Mouse (Mus musculus) MEL (cell line): ENCODE results near the gene Adgra1. TPM values are rescaled to one million over a fixed set of nuclear protein-coding genes. Genes with fewer than 3 reads are reported as not detected.

ENCODE experiments used
- DNase-seq: peaks from one replicate; pipeline ENCODE4 v3.0.0; 2011; ENCODE audit warnings: low read depth, low spot score
- H3K27ac ChIP-seq: 2 replicates; pipeline ENCODE4 v1.5.1; 2012; ENCODE audit warnings: low read depth, mild to moderate bottlenecking, control low read depth, low read length, moderate library complexity; ENCODE audit not compliant: control insufficient read depth
- H3K27me3 ChIP-seq, 2 experiments: fragments of 150-350 bp in 1 of 2; sonication (generic) in 1 of 2; 2 replicates each; pipeline ENCODE4 v1.6.1; 2012; ENCODE audit warnings: low read length in 2 of 2, mild to moderate bottlenecking in 2 of 2, improper control_type of control experiment in 1 of 2, moderate library complexity in 1 of 2; ENCODE audit not compliant: insufficient read depth in 2 of 2, control insufficient read depth in 1 of 2
- H3K36me3 ChIP-seq, 2 experiments: 2 replicates each; pipeline ENCODE4 v1.6.1; 2012 to 2014; ENCODE audit warnings: low read length in 2 of 2, improper control_type of control experiment in 1 of 2, inconsistent platforms in 1 of 2, mild to moderate bottlenecking in 1 of 2; ENCODE audit not compliant: insufficient read depth in 2 of 2, control insufficient read depth in 1 of 2
- H3K4me1 ChIP-seq, 2 experiments: fragments of 150-350 bp in 1 of 2; sonication (generic) in 1 of 2; 2 replicates each; pipeline ENCODE4 v1.6.1; 2012; ENCODE audit warnings: low read length in 2 of 2, improper control_type of control experiment in 1 of 2, mild to moderate bottlenecking in 1 of 2; ENCODE audit not compliant: insufficient read depth in 2 of 2, control insufficient read depth in 1 of 2
- H3K4me3 ChIP-seq, 2 experiments: fragments of 150-350 bp in 1 of 2; sonication (generic) in 1 of 2; 2 replicates each; pipeline ENCODE4 v1.5.1; 2012; ENCODE audit warnings: low read depth in 2 of 2, low read length in 2 of 2, mild to moderate bottlenecking in 2 of 2, moderate library complexity in 2 of 2, control low read depth in 1 of 2, improper control_type of control experiment in 1 of 2; ENCODE audit not compliant: control insufficient read depth in 1 of 2, insufficient read depth in 1 of 2
- H3K79me2 ChIP-seq: 2 replicates; pipeline ENCODE4 v1.6.1; 2012; ENCODE audit warnings: mild to moderate bottlenecking, low read length, moderate library complexity; ENCODE audit not compliant: control insufficient read depth, poor library complexity, insufficient read depth
- H3K9ac ChIP-seq: 2 replicates; pipeline ENCODE4 v1.6.1; 2012; ENCODE audit warnings: low read depth, mild to moderate bottlenecking, control low read depth, low read length, moderate library complexity; ENCODE audit not compliant: control insufficient read depth, poor library complexity, severe bottlenecking
- H3K9me3 ChIP-seq: fragments of 150-350 bp; sonication (generic); replicated peaks from 2 replicates; pipeline ENCODE4 v1.6.1; 2012; ENCODE audit warnings: mild to moderate bottlenecking, low read length, improper control_type of control experiment, moderate library complexity; ENCODE audit not compliant: insufficient read depth
- BHLHE40 ChIP-seq: IDR thresholded peaks from 2 replicates; pipeline ENCODE4 v1.6.1; 2012; ENCODE audit warnings: low read depth, mild to moderate bottlenecking, inconsistent platforms, low read length, improper control_type of control experiment, borderline replicate concordance
- CHD1 ChIP-seq: IDR thresholded peaks from 2 replicates; pipeline ENCODE4 v1.6.1; 2012; ENCODE audit warnings: low read depth, mild to moderate bottlenecking, inconsistent platforms, low read length, improper control_type of control experiment
- CTCF ChIP-seq, 3 experiments: IDR thresholded peaks in 2 of 3; conservative IDR thresholded peaks in 1 of 3; 2 replicates each; pipeline ENCODE4 v1.5.1; 2011 to 2012; ENCODE audit warnings: low read length in 3 of 3, low read depth in 2 of 3, mild to moderate bottlenecking in 2 of 3, improper control_type of control experiment in 1 of 3, inconsistent platforms in 1 of 3, mixed read lengths in 1 of 3, moderate library complexity in 1 of 3; ENCODE audit not compliant: control insufficient read depth in 1 of 3, insufficient read depth in 1 of 3, poor library complexity in 1 of 3, severe bottlenecking in 1 of 3
- E2F4 ChIP-seq: IDR thresholded peaks from 2 replicates; pipeline ENCODE4 v1.6.1; 2011; ENCODE audit warnings: low read depth, low read length, improper control_type of control experiment, borderline replicate concordance
- ELF1 ChIP-seq: IDR thresholded peaks from 2 replicates; pipeline ENCODE4 v1.6.1; 2014; ENCODE audit warnings: low read depth, mild to moderate bottlenecking, inconsistent platforms, low read length, improper control_type of control experiment, moderate library complexity
- EP300 ChIP-seq, 2 experiments: IDR thresholded peaks; 2 replicates each; pipeline ENCODE4 v1.6.1; 2011; ENCODE audit warnings: improper control_type of control experiment in 2 of 2, low read length in 2 of 2, low read depth in 1 of 2, mild to moderate bottlenecking in 1 of 2
- GABPA ChIP-seq: IDR thresholded peaks from 2 replicates; pipeline ENCODE4 v1.6.1; 2012; ENCODE audit warnings: low read depth, mild to moderate bottlenecking, inconsistent platforms, low read length, improper control_type of control experiment, moderate library complexity
- GATA1 ChIP-seq: IDR thresholded peaks from 2 replicates; pipeline ENCODE4 v1.6.1; 2011; ENCODE audit warnings: low read depth, low read length, improper control_type of control experiment
- HCFC1 ChIP-seq: IDR thresholded peaks from 2 replicates; pipeline ENCODE4 v1.6.1; 2012; ENCODE audit warnings: low read depth, mild to moderate bottlenecking, inconsistent platforms, low read length, improper control_type of control experiment, moderate library complexity
- JUND ChIP-seq: IDR thresholded peaks from 2 replicates; pipeline ENCODE4 v1.6.1; 2011; ENCODE audit warnings: low read depth, mild to moderate bottlenecking, improper control_type of control experiment, low read length
- KAT2A ChIP-seq: conservative IDR thresholded peaks from 2 replicates; pipeline ENCODE4 v1.6.1; 2012; ENCODE audit warnings: low read depth, low read length, improper control_type of control experiment, inconsistent platforms
- MAFK ChIP-seq: IDR thresholded peaks from 2 replicates; pipeline ENCODE4 v1.6.1; 2011; ENCODE audit warnings: low read depth, mild to moderate bottlenecking, low read length, improper control_type of control experiment, borderline replicate concordance
- MAX ChIP-seq: IDR thresholded peaks from 2 replicates; pipeline ENCODE4 v1.6.1; 2011; ENCODE audit warnings: low read length, improper control_type of control experiment
- MAZ ChIP-seq: IDR thresholded peaks from 2 replicates; pipeline ENCODE4 v1.6.1; 2012; ENCODE audit warnings: low read depth, mild to moderate bottlenecking, inconsistent platforms, low read length, improper control_type of control experiment
- MEF2A ChIP-seq: IDR thresholded peaks from 2 replicates; pipeline ENCODE4 v1.6.1; 2014; ENCODE audit warnings: low read depth, mild to moderate bottlenecking, inconsistent platforms, low read length, improper control_type of control experiment; ENCODE audit not compliant: poor library complexity, insufficient replicate concordance, severe bottlenecking; ENCODE audit errors: extremely low read depth
- MYC ChIP-seq: IDR thresholded peaks from 2 replicates; pipeline ENCODE4 v1.6.1; 2011; ENCODE audit warnings: low read depth, mild to moderate bottlenecking, low read length, improper control_type of control experiment, moderate library complexity
- NELFE ChIP-seq: IDR thresholded peaks from 2 replicates; pipeline ENCODE4 v1.6.1; 2011; ENCODE audit warnings: low read depth, low read length, improper control_type of control experiment
- NRF1 ChIP-seq: IDR thresholded peaks from 2 replicates; pipeline ENCODE4 v1.6.1; 2014; ENCODE audit warnings: low read depth, mild to moderate bottlenecking, inconsistent platforms, low read length, improper control_type of control experiment, moderate library complexity; ENCODE audit not compliant: poor library complexity, insufficient read depth, severe bottlenecking
- POLR2AphosphoS5 ChIP-seq: IDR thresholded peaks from 2 replicates; pipeline ENCODE4 v1.6.1; 2012; ENCODE audit warnings: low read depth, borderline replicate concordance, mild to moderate bottlenecking, inconsistent platforms, low read length, moderate library complexity, mixed read lengths
- RAD21 ChIP-seq: IDR thresholded peaks from 2 replicates; pipeline ENCODE4 v1.6.1; 2011; ENCODE audit warnings: mild to moderate bottlenecking, low read depth, low read length, improper control_type of control experiment
- RCOR1 ChIP-seq: IDR thresholded peaks from 2 replicates; pipeline ENCODE4 v1.6.1; 2012; ENCODE audit warnings: low read depth, mild to moderate bottlenecking, inconsistent platforms, low read length, improper control_type of control experiment
- TAL1 ChIP-seq: IDR thresholded peaks from 2 replicates; pipeline ENCODE4 v1.6.1; 2012; ENCODE audit warnings: mild to moderate bottlenecking, inconsistent platforms, low read length, moderate library complexity, mixed read lengths
- TBP ChIP-seq: IDR thresholded peaks from 2 replicates; pipeline ENCODE4 v1.8.0; 2011; ENCODE audit warnings: low read depth, low read length, improper control_type of control experiment
- ZKSCAN1 ChIP-seq: IDR thresholded peaks from 2 replicates; pipeline ENCODE4 v1.6.1; 2012; ENCODE audit warnings: low read depth, mild to moderate bottlenecking, inconsistent platforms, low read length, improper control_type of control experiment, moderate library complexity
- ZMIZ1 ChIP-seq: IDR thresholded peaks from 2 replicates; pipeline ENCODE4 v1.6.1; 2012; ENCODE audit warnings: low read depth, mild to moderate bottlenecking, inconsistent platforms, low read length, improper control_type of control experiment, moderate library complexity
- polyA plus RNA-seq, 2 experiments: library from polyadenylated mRNA; stranded (reverse) in 1 of 2; unstranded in 1 of 2; fragments of >175 nt in 1 of 2; fragments of >200 nt in 1 of 2; gene quantifications; 2 replicates each; pipeline versions ENCODE4 v1.2.1 to v1.2.4; 2012; ENCODE audit warnings: low replicate concordance in 2 of 2, low read depth in 1 of 2; ENCODE audit not compliant: insufficient read length in 2 of 2, insufficient read depth in 1 of 2, missing spikeins in 1 of 2
- total RNA-seq: library from RNA; depleted of rRNA; stranded (reverse); fragments of 300-350 nt; gene quantifications from 2 replicates; pipeline ENCODE4 v1.2.3, GENCODE M21; 2012

Gene Adgra1
- total and polyA plus RNA-seq, 3 experiments, result not detected

DNA sequence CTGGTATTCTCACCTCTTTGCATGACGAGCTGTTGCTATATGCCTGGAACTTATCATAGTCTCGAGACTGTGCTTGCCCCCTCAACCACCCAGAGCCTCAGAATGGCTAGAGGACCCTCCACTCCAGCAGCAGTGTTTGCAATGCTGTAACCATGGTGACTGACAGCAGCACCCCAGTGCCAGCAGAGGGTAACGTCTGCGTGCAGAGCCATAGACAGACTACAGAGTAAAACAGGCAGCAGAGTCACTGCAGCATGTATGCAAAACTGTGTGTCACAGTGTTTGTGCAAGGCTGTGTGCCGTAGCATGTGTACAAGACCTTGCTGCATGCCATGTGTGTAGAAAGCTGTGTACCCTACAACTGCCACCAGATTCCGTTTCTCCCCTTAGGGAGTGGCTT lies 75.5 kb downstream of the Adgra1 start:
- Histone ChIP-seq H3K36me3 (no peaks in the 10 kb centered on the region), H3K27me3 (no peaks in the 10 kb centered on the region), H3K4me3 (no peak overlapping the region), H3K79me2 (no peaks in the 10 kb centered on the region), H3K4me1 (no peaks in the 10 kb centered on the region), H3K9me3 (no peaks in the 10 kb centered on the region), H3K9ac (no peak overlapping the region), H3K27ac (no peak overlapping the region)
- no peak for TF ChIP-seq ZMIZ1
- no peak for TF ChIP-seq ZKSCAN1
- no peak for TF ChIP-seq E2F4
- no peak for TF ChIP-seq EP300 (IDR thresholded peaks at IDR 0.05; ENCODE audit: low read depth in 1 of 2, low read length in 2 of 2)
- no peak for TF ChIP-seq BHLHE40
- TF ChIP-seq NRF1, result no peak
- no peak for TF ChIP-seq RCOR1
- TF ChIP-seq GABPA, result no peak
- no peak for TF ChIP-seq JUND
- no peak for TF ChIP-seq HCFC1
- TF ChIP-seq RAD21, result no peak
- no peak for TF ChIP-seq ELF1
- no peak for TF ChIP-seq KAT2A
- no peak for TF ChIP-seq MEF2A
- TF ChIP-seq CHD1, result no peak
- no peak for TF ChIP-seq TAL1
- DNase-seq, result no peak

DNA sequence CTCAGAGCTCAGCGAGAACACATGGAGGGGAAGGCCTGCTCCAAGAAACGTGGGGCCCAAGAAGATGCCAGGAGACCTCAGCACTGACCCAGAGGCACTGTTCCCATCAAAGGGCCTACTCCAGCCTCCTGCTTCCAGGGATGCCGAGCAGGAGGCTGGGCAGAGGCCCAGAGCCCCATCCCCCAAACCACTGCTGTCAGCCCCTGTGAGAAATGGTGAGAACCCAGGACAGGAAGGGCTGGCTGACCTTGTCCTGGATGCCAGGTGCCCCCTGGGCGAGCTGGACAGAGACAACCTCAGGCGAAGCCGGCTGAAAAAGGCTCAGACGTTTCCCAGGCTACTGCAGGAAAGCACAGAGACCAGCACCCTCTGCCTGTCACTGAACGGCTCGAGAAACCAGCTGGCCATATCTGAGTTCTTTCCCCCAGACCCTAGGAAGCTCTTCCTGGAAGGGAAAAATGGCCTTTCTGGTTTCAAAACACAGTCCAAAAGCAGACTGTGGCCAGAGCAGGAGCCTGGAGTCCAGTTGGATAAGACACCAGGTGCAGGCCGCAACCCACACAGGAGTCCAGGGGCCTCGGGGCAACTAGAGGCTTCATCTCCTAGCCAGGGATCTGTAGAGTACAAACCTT lies 76.3 kb downstream of the Adgra1 start:
- Histone ChIP-seq H3K27ac (no peak overlapping the region), H3K27me3 (no peaks in the 10 kb centered on the region), H3K9me3 (no peaks in the 10 kb centered on the region), H3K79me2 (no peaks in the 10 kb centered on the region), H3K36me3 (no peaks in the 10 kb centered on the region), H3K4me3 (no peak overlapping the region), H3K9ac (no peak overlapping the region)
- TF ChIP-seq ELF1, result no peak
- no peak for TF ChIP-seq MYC
- TF ChIP-seq MAZ, result no peak
- no peak for TF ChIP-seq BHLHE40
- TF ChIP-seq E2F4, result no peak
- no peak for TF ChIP-seq POLR2AphosphoS5
- TF ChIP-seq MAX, result no peak
- TF ChIP-seq TBP, result no peak
- TF ChIP-seq HCFC1, result no peak
- TF ChIP-seq ZMIZ1, result no peak
- no peak for TF ChIP-seq GABPA
- no peak for TF ChIP-seq CTCF (IDR thresholded peaks at IDR 0.05 in 2 of 3, conservative IDR thresholded peaks at IDR 0.05 in 1 of 3; ENCODE audit: control insufficient read depth in 1 of 3, insufficient read depth in 1 of 3, low read depth in 2 of 3, low read length in 3 of 3, poor library complexity in 1 of 3, severe bottlenecking in 1 of 3)
- TF ChIP-seq RCOR1, result no peak
- no peak for TF ChIP-seq GATA1
- no peak for TF ChIP-seq MAFK
- TF ChIP-seq NELFE, result no peak
- TF ChIP-seq, all 39 proteins: peak for 0
- no peaks in the 10 kb centered on the region for H3K4me1 ChIP-seq
- DNase-seq, result no peak
